Mouse (Mus musculus) mesoderm, embryonic 11.5 days (tissue): ENCODE results near the gene Gm10518.

Source experiments
- DNase-seq: peaks from one replicate; pipeline ENCODE4 v3.0.0-alpha.2; 2012; ENCODE audit warnings: low read depth, low spot score

Gm10518 gene

GRCm38 (mm10) chr1:179833596-179833995, 30.4 kb downstream of the Gm10518 start:
- DNase-seq, result no peak

- no peak for DNase-seq
Observed at GRCm38 (mm10) chr1:179835753-179836425, 32.7 kb downstream of the Gm10518 start.

- no peak for DNase-seq
Observed at GRCm38 (mm10) chr1:179836426-179837404, 33.5 kb downstream of the Gm10518 start.

GRCm38 (mm10) chr1:179842568-179842967, 39.4 kb downstream of the Gm10518 start:
- no peak for DNase-seq

- peak; percentile 17 for DNase-seq
Observed at GRCm38 (mm10) chr1:179843981-179844380, 40.8 kb downstream of the Gm10518 start.

GRCm38 (mm10) chr1:179844894-179845293, 41.7 kb downstream of the Gm10518 start:
- DNase-seq, result peak; percentile 76

- no peak for DNase-seq
Observed at GRCm38 (mm10) chr1:179845832-179846499, 42.8 kb downstream of the Gm10518 start.

- DNase-seq, result no peak
Observed at GRCm38 (mm10) chr1:179847173-179847572, 44.0 kb downstream of the Gm10518 start.

- DNase-seq, result peak; percentile 80
Observed at GRCm38 (mm10) chr1:179847759-179848389, 44.7 kb downstream of the Gm10518 start.

- no peak for DNase-seq
Observed at GRCm38 (mm10) chr1:179853421-179853820, 50.2 kb downstream of the Gm10518 start.
